Mouse (Mus musculus): Measurements from ENCODE around the gene Adh7. TPM values are rescaled to one million over a fixed set of nuclear protein-coding genes. Genes with fewer than 3 reads are reported as not detected.

Gene Adh7
- total and polyA plus RNA-seq, 3 experiments: not detected

GRCm38 (mm10) chr3:138222511-138222910, 5.0 kb downstream of the Adh7 start:
- peaks cover 5 to 8% of the 10 kb centered on the region in 2 experiments for H3K27me3 ChIP-seq (ENCODE audit: control insufficient read depth in 1 of 2, insufficient read depth in 2 of 2, low read length in 2 of 2)
- no peak overlapping the region for H3K27ac ChIP-seq (ENCODE audit: control insufficient read depth, low read depth, low read length)
- no peaks in the 10 kb centered on the region for H3K4me1 ChIP-seq (ENCODE audit: control insufficient read depth in 1 of 2, insufficient read depth in 2 of 2, low read length in 2 of 2)
- H3K36me3 ChIP-seq (ENCODE audit: control insufficient read depth in 1 of 2, insufficient read depth in 2 of 2, low read length in 2 of 2): no peaks in the 10 kb centered on the region
- H3K4me3 ChIP-seq (ENCODE audit: control insufficient read depth in 1 of 2, insufficient read depth in 1 of 2, low read depth in 2 of 2, low read length in 2 of 2): no peak overlapping the region
- DNase-seq (ENCODE audit: low read depth, low spot score): no peak
- no peaks in the 10 kb centered on the region for H3K79me2 ChIP-seq (ENCODE audit: control insufficient read depth, insufficient read depth, low read length, poor library complexity)
- H3K9ac ChIP-seq (ENCODE audit: control insufficient read depth, low read depth, low read length, poor library complexity, severe bottlenecking): no peak overlapping the region
- H3K9me3 ChIP-seq (replicated peaks; ENCODE audit: insufficient read depth, low read length): no peaks in the 10 kb centered on the region
- TF ChIP-seq UBTF (IDR thresholded peaks at IDR 0.05; ENCODE audit: borderline replicate concordance, insufficient read depth, low read depth, low read length): no peak
- no peak for TF ChIP-seq CHD1 (IDR thresholded peaks at IDR 0.05; ENCODE audit: low read depth, low read length)
- no peak for TF ChIP-seq CHD2 (IDR thresholded peaks at IDR 0.05; ENCODE audit: low read length)
- TF ChIP-seq BHLHE40 (IDR thresholded peaks at IDR 0.05; ENCODE audit: borderline replicate concordance, low read depth, low read length): no peak
- no peak for TF ChIP-seq POLR2AphosphoS5 (IDR thresholded peaks at IDR 0.05; ENCODE audit: borderline replicate concordance, low read depth, low read length)
- TF ChIP-seq GABPA (IDR thresholded peaks at IDR 0.05; ENCODE audit: low read depth, low read length): no peak
- TF ChIP-seq ZMIZ1 (IDR thresholded peaks at IDR 0.05; ENCODE audit: low read depth, low read length): no peak
- TF ChIP-seq KAT2A (conservative IDR thresholded peaks at IDR 0.05; ENCODE audit: low read depth, low read length): no peak
- TF ChIP-seq SIN3A (IDR thresholded peaks at IDR 0.05; ENCODE audit: low read length): no peak
- TF ChIP-seq MYB (IDR thresholded peaks at IDR 0.05; ENCODE audit: low read depth, low read length): no peak
- no peak for TF ChIP-seq USF1 (IDR thresholded peaks at IDR 0.05; ENCODE audit: low read depth, low read length)
- TF ChIP-seq ZKSCAN1 (IDR thresholded peaks at IDR 0.05; ENCODE audit: low read depth, low read length): no peak
- TF ChIP-seq USF2 (IDR thresholded peaks at IDR 0.05; ENCODE audit: borderline replicate concordance in 1 of 2, insufficient read depth in 1 of 2, low read depth in 1 of 2, low read length in 2 of 2): no peak
- TF ChIP-seq MAFK (IDR thresholded peaks at IDR 0.05; ENCODE audit: borderline replicate concordance, low read depth, low read length): no peak
- no peak for TF ChIP-seq CTCF (IDR thresholded peaks at IDR 0.05 in 2 of 3, conservative IDR thresholded peaks at IDR 0.05 in 1 of 3; ENCODE audit: control insufficient read depth in 1 of 3, insufficient read depth in 1 of 3, low read depth in 2 of 3, low read length in 3 of 3, poor library complexity in 1 of 3, severe bottlenecking in 1 of 3)
- TF ChIP-seq ZNF384 (IDR thresholded peaks at IDR 0.05; ENCODE audit: low read depth, low read length): no peak
- TF ChIP-seq MEF2A (IDR thresholded peaks at IDR 0.05; ENCODE audit: extremely low read depth, insufficient replicate concordance, low read depth, low read length, poor library complexity, severe bottlenecking): no peak
- no peak for TF ChIP-seq MXI1 (IDR thresholded peaks at IDR 0.05; ENCODE audit: low read depth, low read length)
- no peak for TF ChIP-seq HCFC1 (IDR thresholded peaks at IDR 0.05; ENCODE audit: low read depth, low read length)

- Histone ChIP-seq H3K4me1 (ENCODE audit: control insufficient read depth in 1 of 2, insufficient read depth in 2 of 2, low read length in 2 of 2) (no peaks in the 10 kb centered on the region), H3K27ac (ENCODE audit: control insufficient read depth, low read depth, low read length) (no peak overlapping the region), H3K9ac (ENCODE audit: control insufficient read depth, low read depth, low read length, poor library complexity, severe bottlenecking) (no peak overlapping the region), H3K79me2 (ENCODE audit: control insufficient read depth, insufficient read depth, low read length, poor library complexity) (no peaks in the 10 kb centered on the region), H3K27me3 (ENCODE audit: control insufficient read depth in 1 of 2, insufficient read depth in 2 of 2, low read length in 2 of 2) (peaks cover 6 to 8% of the 10 kb centered on the region in 2 experiments), H3K4me3 (ENCODE audit: control insufficient read depth in 1 of 2, insufficient read depth in 1 of 2, low read depth in 2 of 2, low read length in 2 of 2) (no peak overlapping the region), H3K36me3 (ENCODE audit: control insufficient read depth in 1 of 2, insufficient read depth in 2 of 2, low read length in 2 of 2) (no peaks in the 10 kb centered on the region), H3K9me3 (replicated peaks; ENCODE audit: insufficient read depth, low read length) (no peaks in the 10 kb centered on the region)
- no peak for TF ChIP-seq E2F4 (IDR thresholded peaks at IDR 0.05; ENCODE audit: borderline replicate concordance, low read depth, low read length)
- TF ChIP-seq CTCF (IDR thresholded peaks at IDR 0.05 in 2 of 3, conservative IDR thresholded peaks at IDR 0.05 in 1 of 3; ENCODE audit: control insufficient read depth in 1 of 3, insufficient read depth in 1 of 3, low read depth in 2 of 3, low read length in 3 of 3, poor library complexity in 1 of 3, severe bottlenecking in 1 of 3): peak; percentile 63 to 85 (median 80)
- TF ChIP-seq ZC3H11A (IDR thresholded peaks at IDR 0.05; ENCODE audit: low read depth, low read length): peak; percentile 50
- TF ChIP-seq TAL1 (IDR thresholded peaks at IDR 0.05; ENCODE audit: low read length): no peak
- peak; percentile 80 for TF ChIP-seq RAD21 (IDR thresholded peaks at IDR 0.05; ENCODE audit: low read depth, low read length)
- no peak for TF ChIP-seq POLR2AphosphoS2 (IDR thresholded peaks at IDR 0.05; ENCODE audit: low read length)
- peak; percentile 81 for TF ChIP-seq SMC3 (IDR thresholded peaks at IDR 0.05; ENCODE audit: low read depth, low read length)
- peak; percentile 77 for DNase-seq (ENCODE audit: low read depth, low spot score)
Observed at GRCm38 (mm10) chr3:138222952-138223351, 5.4 kb downstream of the Adh7 start.
